Mouse (Mus musculus) Patski (cell line): Measurements from ENCODE around the gene Pcp4. TPM values are rescaled to one million over a fixed set of nuclear protein-coding genes. Genes with fewer than 3 reads are reported as not detected.

Experiments used
- ATAC-seq: fragments of 100-300 bp; one replicate; pipeline ENCODE4 v1.8.0; 2021
- CTCF ChIA-PET: fragments of 350-600 bp; sonication (Branson Sonifier 250); formaldehyde crosslinking; loops from one replicate; lab custom pipeline; 2022; ENCODE audit warnings: inconsistent platforms; lab: Charles Lee
- POLR2A ChIA-PET: fragments of 350-600 bp; sonication (Branson Sonifier 250); formaldehyde crosslinking; loops from one replicate; lab custom pipeline; 2022; ENCODE audit warnings: antibody characterized with exemption, inconsistent platforms; lab: Charles Lee
- DNase-seq: peaks from one replicate; pipeline ENCODE4 v3.0.0-alpha.2; 2011; ENCODE audit warnings: low read depth, low spot score
- H3K27me3 ChIP-seq: fragments of 371-371 bp; one replicate; pipeline ENCODE4 v1.5.1; 2021
- CTCF ChIP-seq: fragments of 100-300 bp; IDR thresholded peaks from one replicate; pipeline ENCODE4 v1.5.1; 2021
- in situ Hi-C: fragments of 300-500 bp; cut with MboI; formaldehyde crosslinking; loops from 3 replicates; pipeline ENCODE4 v1.11.1; 2018; ENCODE audit warnings: low pct_unique_long_range_greater_than_20kb, mixed read lengths
- polyA plus RNA-seq: library from polyadenylated mRNA; unstranded; gene quantifications from one replicate; pipeline ENCODE4 v1.2.3, GENCODE M21; 2021

Pcp4 gene
- polyA plus RNA-seq, 1 experiment from 2014 or later, result 3.9 TPM

DNA sequence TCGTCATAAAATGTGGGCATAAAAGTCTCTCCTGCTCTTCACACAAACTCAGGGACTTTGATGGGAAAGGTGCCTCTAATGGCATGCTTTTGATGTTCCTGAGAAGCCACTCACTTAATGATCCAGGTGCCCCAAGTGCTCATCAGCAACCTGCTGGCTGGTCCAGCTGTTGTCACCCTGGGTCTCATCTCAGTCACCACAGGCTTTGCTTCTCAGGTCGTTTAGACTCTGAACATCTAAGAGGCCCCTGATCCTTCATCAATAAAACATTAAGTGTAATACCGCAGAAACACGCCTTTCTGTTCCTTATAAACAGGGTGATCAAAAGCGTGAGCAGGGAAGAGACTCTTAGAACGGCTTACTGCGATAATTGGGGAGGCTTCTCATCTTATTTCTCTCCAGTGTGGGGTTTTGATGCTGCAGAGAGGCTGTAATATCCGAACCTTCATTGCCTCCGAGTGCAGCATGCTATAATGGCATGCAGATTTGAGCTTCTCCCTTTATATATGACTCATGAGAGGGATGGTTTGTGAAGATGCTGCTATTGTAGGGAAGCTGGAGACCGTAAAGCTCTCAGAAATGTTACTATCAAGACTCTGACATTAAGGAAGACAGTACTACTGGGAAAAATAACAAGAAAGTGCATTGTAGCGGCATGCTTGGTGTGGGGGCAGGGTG is 19.7 kb downstream of the Pcp4 start:
- DNase-seq, result no peak
- in situ Hi-C loops, result no loop called here
- no peak for TF ChIP-seq CTCF
- peaks cover 40% of the 10 kb centered on the region for H3K27me3 ChIP-seq
- no peak for ATAC-seq
- CTCF ChIA-PET, result interaction anchor here (1.7 kb wide), 1 partner anchor 8 kb away, joined by 3 read pairs; no protein-coding TSS in a partner anchor
- POLR2A ChIA-PET, result no interaction called here

DNA sequence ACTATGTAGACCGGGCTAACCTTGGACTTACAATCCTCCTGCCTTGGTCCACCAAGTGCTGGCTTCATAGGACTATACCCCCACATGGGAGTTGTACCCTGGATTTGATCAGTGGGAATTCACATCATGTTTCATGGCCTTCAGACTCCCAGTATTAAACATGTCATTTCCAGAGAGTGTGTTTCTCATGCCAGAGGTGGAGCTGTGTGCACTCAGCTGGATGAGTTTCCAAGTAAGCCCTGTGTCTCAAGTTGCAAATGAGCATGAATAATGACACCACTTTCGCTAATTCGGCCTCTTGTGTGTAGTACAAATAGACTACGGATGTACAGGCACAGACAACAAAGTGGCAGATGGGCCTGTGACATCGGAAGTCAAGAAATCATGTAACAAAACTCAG is 20.6 kb downstream of the Pcp4 start:
- CTCF ChIA-PET, result interaction anchor here (1.0 kb wide), 1 partner anchor 14 kb away, joined by 3 read pairs; no protein-coding TSS in a partner anchor
- ATAC-seq (no peak), DNase-seq (no peak)
- peaks cover 39% of the 10 kb centered on the region for H3K27me3 ChIP-seq
- POLR2A ChIA-PET, result no interaction called here
- in situ Hi-C loops, result no loop called here
- no peak for TF ChIP-seq CTCF

DNA sequence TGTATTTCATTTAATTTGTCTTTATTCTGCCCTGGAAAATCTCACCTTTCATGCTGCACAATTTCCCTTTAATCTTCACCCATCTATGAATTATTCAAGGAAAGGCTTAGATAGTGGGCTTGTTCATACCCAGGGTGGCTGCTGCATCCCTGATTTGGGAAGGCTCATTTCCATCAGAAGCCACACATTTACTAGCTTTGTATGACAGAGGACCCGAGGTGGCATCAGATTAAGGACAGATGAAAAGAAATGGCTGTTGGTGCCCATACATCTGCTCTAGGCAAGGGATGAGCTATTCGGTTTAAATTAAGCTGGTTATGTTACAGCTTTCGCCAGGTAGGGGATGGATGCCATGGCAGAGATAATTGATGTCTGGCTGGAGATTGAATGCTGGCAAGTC is 24.1 kb downstream of the Pcp4 start:
- ChIA-PET CTCF (no interaction called here), POLR2A (no interaction called here)
- TF ChIP-seq CTCF, result no peak
- no peak for DNase-seq
- H3K27me3 ChIP-seq, result peaks cover 51% of the 10 kb centered on the region
- ATAC-seq, result no peak
- in situ Hi-C loops, result no loop called here

DNA sequence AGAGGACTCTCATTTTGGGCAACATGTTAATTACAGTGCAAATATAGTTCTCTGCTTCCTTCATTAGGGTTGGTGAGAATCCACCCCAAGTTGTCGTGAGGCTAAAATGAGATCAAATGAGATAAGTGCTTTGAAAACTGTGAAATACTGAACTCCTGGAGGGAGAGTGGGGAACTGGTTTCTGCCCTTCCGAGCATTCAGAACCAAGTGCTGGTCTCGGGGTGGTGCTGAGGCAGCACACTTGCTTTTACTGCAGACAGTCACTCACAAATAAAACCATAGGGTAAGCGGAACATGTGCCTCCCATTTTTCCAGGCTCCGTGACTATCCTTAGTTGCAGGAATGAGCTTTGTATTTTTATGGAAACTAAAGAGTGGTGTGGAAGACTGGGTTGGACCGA is 26.7 kb downstream of the Pcp4 start:
- no peak for TF ChIP-seq CTCF
- peaks cover 36% of the 10 kb centered on the region for H3K27me3 ChIP-seq
- ATAC-seq, result no peak
- ChIA-PET POLR2A (no interaction called here), CTCF (no interaction called here)
- in situ Hi-C loops, result no loop called here
- DNase-seq, result no peak

DNA sequence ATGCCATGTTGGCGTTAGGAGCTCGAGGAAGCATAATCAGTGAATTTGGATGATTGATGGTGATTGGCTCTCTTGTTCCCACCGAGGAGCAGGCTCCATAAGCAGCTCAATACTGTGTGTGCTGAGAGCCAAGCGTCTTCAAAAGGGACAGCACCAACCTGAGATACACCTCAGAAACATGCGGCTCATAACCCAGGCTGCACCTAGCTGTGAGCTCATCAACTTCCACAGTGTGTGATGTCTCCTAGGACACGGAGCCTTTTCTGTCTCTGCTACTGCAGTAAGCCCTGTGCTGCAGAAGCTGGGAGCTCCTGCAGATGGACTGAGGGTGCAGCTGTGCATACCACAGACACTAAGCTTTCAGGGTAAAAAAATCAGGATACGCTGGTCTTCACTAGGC is 31.5 kb downstream of the Pcp4 start:
- DNase-seq, result no peak
- peaks cover 43% of the 10 kb centered on the region for H3K27me3 ChIP-seq
- POLR2A ChIA-PET, result no interaction called here
- ATAC-seq, result no peak
- TF ChIP-seq CTCF, result no peak
- CTCF ChIA-PET, result no interaction called here
- in situ Hi-C loops, result no loop called here

DNA sequence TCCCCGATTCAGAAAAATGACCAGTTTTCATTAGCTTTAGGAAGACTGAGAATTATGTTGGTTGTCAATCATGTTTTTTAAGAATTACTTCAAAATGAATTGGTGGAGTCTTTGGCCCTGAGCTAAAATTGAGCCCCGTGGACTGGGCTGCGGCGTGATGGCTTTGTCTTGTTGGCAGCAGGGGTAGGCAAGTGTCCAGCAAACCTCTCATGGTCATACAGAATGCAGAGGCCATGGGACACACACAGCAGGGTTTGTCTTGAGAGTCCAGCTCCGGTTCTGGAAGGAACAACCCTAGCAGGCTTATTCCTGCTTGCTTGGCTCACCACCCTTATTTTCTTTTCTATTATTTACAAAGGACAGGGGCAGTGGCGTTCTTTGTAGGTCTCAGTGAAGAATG is 33.8 kb downstream of the Pcp4 start:
- TF ChIP-seq CTCF, result no peak
- ATAC-seq (no peak), DNase-seq (no peak)
- in situ Hi-C loops, result no loop called here
- ChIA-PET POLR2A (no interaction called here), CTCF (interaction anchor here (1.3 to 1.8 kb wide), 2 partner anchors 15 to 71 kb away, joined by 3 to 4 read pairs; no protein-coding TSS in a partner anchor)
- H3K27me3 ChIP-seq, result peaks cover 40% of the 10 kb centered on the region

DNA sequence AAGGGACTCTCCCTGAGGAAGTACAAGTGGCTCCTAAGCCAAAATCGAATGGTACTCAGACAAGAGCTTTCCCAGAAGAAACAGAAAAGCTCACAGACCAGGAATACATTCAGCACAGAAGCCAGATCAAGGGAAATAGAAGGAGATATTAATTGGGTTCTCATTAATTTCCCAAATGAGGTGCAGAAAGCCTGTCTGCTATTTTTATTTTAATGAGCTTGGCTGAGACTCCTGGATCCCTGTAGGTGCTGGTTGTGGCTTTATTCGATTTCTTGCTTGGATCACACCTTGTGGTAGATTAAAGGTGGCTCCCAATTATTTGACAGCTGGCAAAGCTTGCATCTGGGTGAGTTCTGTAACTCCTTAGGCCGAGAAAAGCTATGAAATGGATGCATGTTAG is 35.2 kb downstream of the Pcp4 start:
- CTCF ChIA-PET, result interaction anchor here (1.5 to 1.8 kb wide), 2 partner anchors 14 to 17 kb away, joined by 3 to 4 read pairs; no protein-coding TSS in a partner anchor
- ATAC-seq (no peak), DNase-seq (no peak)
- H3K27me3 ChIP-seq, result peaks cover 32% of the 10 kb centered on the region
- in situ Hi-C loops, result no loop called here
- TF ChIP-seq CTCF, result no peak
- POLR2A ChIA-PET, result no interaction called here

DNA sequence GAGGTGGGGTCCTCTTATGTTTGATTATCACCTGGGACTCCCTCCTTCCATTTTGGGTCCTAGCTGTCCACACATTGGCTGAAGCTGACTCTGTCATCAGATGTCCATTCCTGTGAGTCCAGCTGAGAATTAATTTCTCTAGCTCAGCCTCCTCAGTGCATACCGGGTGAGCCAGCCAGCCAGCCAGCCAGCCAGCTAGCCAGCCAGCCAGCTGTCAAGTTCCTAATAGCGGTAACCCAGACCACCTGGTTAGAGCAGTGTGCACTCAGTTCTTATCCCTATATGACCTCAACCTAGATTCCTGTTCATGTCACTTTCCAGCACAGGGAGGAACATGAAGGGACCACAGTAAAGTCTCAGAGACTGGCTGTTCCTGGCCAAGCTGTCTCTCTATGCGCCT is 47.1 kb downstream of the Pcp4 start:
- peaks cover 40% of the 10 kb centered on the region for H3K27me3 ChIP-seq
- ATAC-seq, result no peak
- in situ Hi-C loops, result no loop called here
- ChIA-PET POLR2A (no interaction called here), CTCF (no interaction called here)
- DNase-seq, result no peak
- TF ChIP-seq CTCF, result no peak

DNA sequence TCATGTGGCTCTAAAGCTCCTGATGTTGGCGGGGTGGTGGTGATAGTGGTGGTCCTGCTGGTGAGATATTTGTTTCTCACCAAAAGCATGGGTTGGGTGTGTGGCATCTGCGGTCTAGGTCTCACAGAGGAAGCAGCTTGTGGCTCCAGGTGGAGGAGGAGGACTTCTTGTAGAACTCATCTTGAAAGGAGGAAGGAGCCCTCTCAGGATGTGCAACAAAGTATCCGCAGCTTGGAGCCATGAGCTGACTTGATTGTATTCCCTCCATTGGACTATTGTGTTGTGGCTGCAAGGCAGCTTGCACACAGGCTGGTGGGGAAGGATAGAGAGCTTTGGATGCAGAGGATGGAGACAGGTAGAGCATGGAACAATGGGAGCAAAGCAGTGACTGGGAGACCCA is 60.1 kb downstream of the Pcp4 start:
- peaks cover 20% of the 10 kb centered on the region for H3K27me3 ChIP-seq
- in situ Hi-C loops, result no loop called here
- POLR2A ChIA-PET, result no interaction called here
- DNase-seq (no peak), ATAC-seq (no peak)
- CTCF ChIA-PET, result no interaction called here
- no peak for TF ChIP-seq CTCF

DNA sequence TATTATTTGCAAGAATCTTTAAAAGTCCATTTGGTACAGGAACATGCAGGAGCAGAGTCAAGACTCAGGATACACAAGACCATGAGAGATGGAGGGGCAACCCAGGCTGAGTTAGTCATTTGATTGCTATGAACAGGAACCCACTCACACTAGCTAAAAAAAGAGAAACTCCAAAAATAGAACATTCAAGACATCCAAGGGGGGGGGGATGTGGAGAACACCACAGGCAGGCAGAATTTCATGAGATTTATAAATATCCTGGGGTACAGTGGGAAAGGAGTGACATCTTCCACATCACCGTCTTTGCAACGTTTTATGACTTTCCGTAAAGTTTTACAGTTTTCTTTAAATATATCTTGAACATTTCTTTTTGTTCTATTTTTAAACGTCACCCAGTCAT is 61.1 kb downstream of the Pcp4 start:
- CTCF ChIA-PET, result no interaction called here

DNA sequence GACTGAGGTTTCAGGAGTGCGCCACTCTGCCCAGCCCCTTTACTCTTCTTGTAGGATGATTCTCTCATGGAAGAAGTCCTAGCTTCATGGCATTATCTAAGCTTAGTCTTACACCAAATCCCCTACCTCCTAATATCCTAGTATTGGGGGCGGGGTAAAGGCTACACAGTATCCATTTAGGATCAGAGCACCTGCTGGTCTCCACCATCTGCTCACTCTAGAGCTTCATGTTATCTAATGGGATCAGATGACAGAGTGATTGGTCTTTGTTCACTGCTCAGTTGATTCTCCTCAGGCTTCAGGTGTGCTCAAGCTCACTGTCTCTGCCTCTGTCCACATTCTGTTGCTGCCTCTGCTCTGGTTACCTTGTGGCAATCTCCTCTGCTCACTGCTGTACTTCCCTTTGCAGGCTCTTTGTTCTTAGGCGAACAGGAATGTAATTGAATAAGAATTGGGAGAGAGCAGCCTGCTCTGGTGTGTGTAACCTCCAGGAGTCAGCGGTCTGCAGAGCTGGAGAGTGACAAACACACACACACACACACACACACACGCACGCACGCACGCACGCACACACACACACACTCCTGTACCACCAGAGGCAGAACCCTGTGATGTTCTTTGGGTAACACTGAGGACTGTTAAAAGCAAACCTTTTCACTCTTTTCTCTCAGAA is 62.6 kb downstream of the Pcp4 start:
- TF ChIP-seq CTCF, result no peak
- peaks cover 28% of the 10 kb centered on the region for H3K27me3 ChIP-seq
- no peak for DNase-seq
- ChIA-PET POLR2A (no interaction called here), CTCF (interaction anchor here (0.6 kb wide), 1 partner anchor 32 kb away, joined by 3 read pairs; no protein-coding TSS in a partner anchor)
- no peak for ATAC-seq
- in situ Hi-C loops, result no loop called here

More for the DNA sequence above, 61.1 kb downstream of the Pcp4 start:
- in situ Hi-C loops, result no loop called here
- TF ChIP-seq CTCF, result no peak
- DNase-seq (no peak), ATAC-seq (no peak)
- POLR2A ChIA-PET, result no interaction called here
- H3K27me3 ChIP-seq, result peaks cover 20% of the 10 kb centered on the region
